Mouse (Mus musculus) thymus, adult 2 months (tissue): ENCODE measurements around the gene Auts2.

Source experiments
- CTCF ChIP-seq: fragments of 200-500 bp; IDR thresholded peaks from 2 replicates; pipeline ENCODE4 v1.5.1; 2012; ENCODE audit warnings: mild to moderate bottlenecking, control low read depth, low read length, moderate library complexity, borderline replicate concordance; ENCODE audit not compliant: control insufficient read depth, poor library complexity, insufficient read depth; ENCODE audit errors: extremely low read depth
- POLR2A ChIP-seq: fragments of 200-500 bp; IDR thresholded peaks from 2 replicates; pipeline ENCODE4 v1.6.1; 2012; ENCODE audit warnings: mild to moderate bottlenecking, low read length, control low read depth, moderate library complexity; ENCODE audit not compliant: control insufficient read depth, poor library complexity, insufficient read depth; ENCODE audit errors: extremely low read depth

GRCm38 (mm10) chr5:131898048-131898638 is 645.0 kb downstream of the Auts2 start:
- no peak for TF ChIP-seq POLR2A
- no peak for TF ChIP-seq CTCF
